Mouse (Mus musculus) megakaryocyte, embryonic 14.5 days (primary cell): ENCODE data around the gene Tbc1d22a. TPM values are rescaled to one million over a fixed set of nuclear protein-coding genes. Genes with fewer than 3 reads are reported as not detected.

ENCODE experiments used
- H3K27me3 ChIP-seq: replicated peaks from 2 replicates; pipeline ENCODE3; 2012; ENCODE audit warnings: inconsistent platforms
- H3K36me3 ChIP-seq: replicated peaks from 2 replicates; pipeline ENCODE3; 2012; ENCODE audit warnings: low read length, inconsistent platforms, mixed read lengths
- H3K4me1 ChIP-seq: 2 replicates; pipeline ENCODE4 v1.6.1; 2012; ENCODE audit warnings: inconsistent platforms
- H3K4me3 ChIP-seq: replicated peaks from 2 replicates; pipeline ENCODE3; 2012; ENCODE audit warnings: moderate library complexity, mild to moderate bottlenecking, inconsistent platforms
- H3K9me3 ChIP-seq: 2 replicates; pipeline ENCODE4 v1.6.1; 2012; ENCODE audit warnings: inconsistent platforms
- FLI1 ChIP-seq: IDR thresholded peaks from 2 replicates; pipeline ENCODE4 v1.6.1; 2012; ENCODE audit warnings: low read length, inconsistent platforms, mixed read lengths
- GATA1 ChIP-seq: IDR thresholded peaks from 3 replicates; pipeline ENCODE4 v1.6.1; 2012; ENCODE audit warnings: mixed read lengths, low read length, inconsistent platforms, borderline replicate concordance
- polyA plus RNA-seq: library from polyadenylated mRNA; stranded (reverse); fragments of >175 nt; gene quantifications from 2 replicates; pipeline ENCODE4 v1.2.3, GENCODE M21; 2012; ENCODE audit warnings: low replicate concordance; ENCODE audit not compliant: insufficient read depth

Gene Tbc1d22a
- polyA plus RNA-seq, 1 experiment, result 16.7 TPM

DNA sequence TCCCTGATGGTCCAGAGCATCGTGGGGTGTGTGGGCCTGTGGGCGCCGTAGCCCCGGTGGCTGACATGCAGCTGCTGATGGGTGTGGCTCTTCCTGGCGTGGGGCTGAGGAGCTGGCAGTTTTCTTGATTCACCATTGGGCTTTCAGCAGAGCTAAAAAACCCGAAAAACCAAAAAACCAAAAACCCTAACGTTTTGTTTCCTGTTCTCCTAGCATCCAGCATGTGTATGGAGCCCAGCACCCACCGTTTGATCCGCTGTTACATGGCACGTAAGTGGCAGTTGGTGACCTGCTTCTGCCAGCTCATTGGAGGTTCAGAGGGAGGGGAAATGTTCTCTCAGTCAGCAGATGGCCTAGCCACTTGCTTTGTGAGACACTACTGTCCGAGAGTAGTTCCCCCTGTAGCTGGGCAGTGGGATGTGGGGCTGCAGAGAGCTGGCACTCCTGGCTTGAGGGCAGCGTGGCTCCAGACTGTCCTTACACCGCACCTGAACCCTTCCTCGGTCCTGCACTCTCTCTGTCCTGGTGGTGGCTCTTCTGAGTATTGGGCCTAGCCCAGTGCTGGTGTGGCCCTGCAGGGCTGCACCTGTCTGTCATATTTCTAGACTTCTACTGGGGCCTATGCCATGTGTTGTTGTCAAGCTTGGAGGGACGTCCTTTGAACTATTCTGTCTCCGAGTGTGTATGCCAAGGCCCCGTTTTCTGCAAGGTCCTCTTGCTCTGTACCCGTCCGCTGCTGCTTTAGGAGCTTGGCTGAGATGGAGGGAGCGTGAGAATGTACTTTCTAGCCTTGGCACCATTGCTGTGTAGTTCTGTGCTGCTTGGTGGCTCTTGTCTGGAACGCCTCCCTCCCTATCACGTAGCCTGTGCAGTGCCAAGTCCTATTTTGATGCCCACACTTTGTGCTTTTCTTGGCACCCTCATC is 20.5 kb downstream of the Tbc1d22a start:
- Histone ChIP-seq H3K4me1 (peaks cover 42% of the 10 kb centered on the region), H3K27me3 (no peaks in the 10 kb centered on the region), H3K36me3 (peaks cover 79% of the 10 kb centered on the region), H3K9me3 (no peaks in the 10 kb centered on the region), H3K4me3 (no peak overlapping the region)
- TF ChIP-seq GATA1 (no peak), FLI1 (no peak)

DNA sequence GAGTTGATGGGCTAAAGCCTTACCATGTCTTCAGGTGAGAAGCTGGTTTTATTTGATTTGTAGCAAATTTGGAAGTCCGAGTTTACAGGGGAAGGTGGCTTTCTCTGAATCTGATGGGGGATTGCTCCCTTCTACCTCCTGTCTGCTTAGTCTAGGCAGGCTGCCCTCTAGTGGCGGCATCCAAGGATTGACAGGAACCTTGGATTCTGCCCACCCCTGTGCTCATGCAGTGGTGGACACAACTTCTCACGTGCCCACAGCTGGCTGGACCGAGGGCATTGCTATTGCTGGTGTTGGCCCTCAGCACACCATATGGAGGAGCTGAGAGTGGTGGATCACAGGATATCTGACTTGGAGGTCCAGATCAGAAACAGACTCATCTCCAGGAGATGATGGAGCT is 22.0 kb downstream of the Tbc1d22a start:
- Histone ChIP-seq H3K4me1 (peaks cover 30% of the 10 kb centered on the region), H3K4me3 (no peak overlapping the region), H3K36me3 (peaks cover 84% of the 10 kb centered on the region), H3K27me3 (no peaks in the 10 kb centered on the region), H3K9me3 (no peaks in the 10 kb centered on the region)
- no peak for TF ChIP-seq FLI1

DNA sequence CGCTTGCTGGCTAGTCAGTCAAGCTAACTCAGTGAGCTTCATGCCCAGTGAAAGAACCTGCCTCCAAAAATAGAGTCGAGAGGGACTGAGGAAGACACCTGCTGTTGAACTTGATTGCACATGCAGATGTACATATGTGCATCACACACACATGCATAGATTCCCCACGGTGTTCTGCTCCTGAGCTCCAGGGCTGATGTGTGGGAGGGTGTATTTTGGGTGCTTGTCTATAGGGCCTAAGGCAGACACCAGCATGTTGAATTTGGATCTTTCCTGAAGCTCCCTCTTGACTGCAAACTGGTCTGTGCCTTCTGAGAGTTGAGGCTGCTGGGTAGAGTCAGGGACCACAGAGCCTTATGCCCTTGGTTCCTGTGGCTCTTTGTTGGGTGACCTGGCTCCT is 23.8 kb downstream of the Tbc1d22a start:
- TF ChIP-seq GATA1 (no peak), FLI1 (no peak)
- H3K4me1 ChIP-seq, result peaks cover 19% of the 10 kb centered on the region
- H3K36me3 ChIP-seq, result peaks cover 94% of the 10 kb centered on the region
- H3K27me3 ChIP-seq, result no peaks in the 10 kb centered on the region
- H3K9me3 ChIP-seq, result no peaks in the 10 kb centered on the region
- H3K4me3 ChIP-seq, result no peak overlapping the region

DNA sequence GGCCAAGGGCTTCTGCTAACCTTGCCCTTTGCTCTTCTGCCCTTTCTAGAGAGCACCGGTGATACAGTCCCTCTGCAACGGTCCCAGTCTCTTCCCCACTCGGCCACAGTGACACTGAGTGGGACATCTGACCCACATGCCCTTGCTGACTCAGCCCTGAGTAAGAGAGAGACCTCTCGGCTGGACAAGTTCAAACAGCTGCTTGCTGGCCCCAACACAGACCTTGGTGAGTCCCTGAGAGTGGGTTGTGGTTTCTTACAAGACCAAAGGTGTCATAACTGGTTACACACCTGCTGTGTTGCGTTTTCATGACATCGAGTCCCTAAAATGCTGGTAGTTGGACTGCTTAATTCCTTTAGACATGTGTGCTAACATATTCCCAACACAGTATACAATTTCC is 24.8 kb downstream of the Tbc1d22a start:
- TF ChIP-seq FLI1 (no peak), GATA1 (no peak)
- Histone ChIP-seq H3K4me1 (peaks cover 22% of the 10 kb centered on the region), H3K4me3 (no peak overlapping the region), H3K9me3 (no peaks in the 10 kb centered on the region), H3K36me3 (peaks cover 97% of the 10 kb centered on the region), H3K27me3 (no peaks in the 10 kb centered on the region)

DNA sequence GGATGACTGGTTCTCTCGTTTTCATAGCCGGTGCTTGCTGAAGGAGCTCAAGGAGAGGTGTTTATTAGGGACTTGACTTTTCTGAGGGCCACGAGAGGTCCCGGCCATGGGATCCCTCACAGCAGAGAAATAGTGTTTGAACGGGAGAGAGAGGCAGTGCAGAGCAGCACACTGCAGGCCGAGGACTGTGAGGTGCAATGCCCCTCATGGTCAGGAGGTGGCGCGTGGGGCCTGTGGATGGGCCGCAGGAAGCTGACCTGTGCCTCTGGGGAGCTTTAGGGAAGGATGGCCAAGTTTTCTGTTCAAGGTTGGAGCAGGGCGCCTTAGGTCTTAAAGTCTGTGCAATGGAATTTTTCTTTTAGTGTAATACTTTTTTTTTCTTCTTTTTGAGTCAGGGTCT is 25.5 kb downstream of the Tbc1d22a start:
- H3K27me3 ChIP-seq, result no peaks in the 10 kb centered on the region
- peaks cover 90% of the 10 kb centered on the region for H3K36me3 ChIP-seq
- H3K4me3 ChIP-seq, result no peak overlapping the region
- no peak for TF ChIP-seq GATA1
- no peak for TF ChIP-seq FLI1
- H3K4me1 ChIP-seq, result peaks cover 22% of the 10 kb centered on the region
- no peaks in the 10 kb centered on the region for H3K9me3 ChIP-seq

DNA sequence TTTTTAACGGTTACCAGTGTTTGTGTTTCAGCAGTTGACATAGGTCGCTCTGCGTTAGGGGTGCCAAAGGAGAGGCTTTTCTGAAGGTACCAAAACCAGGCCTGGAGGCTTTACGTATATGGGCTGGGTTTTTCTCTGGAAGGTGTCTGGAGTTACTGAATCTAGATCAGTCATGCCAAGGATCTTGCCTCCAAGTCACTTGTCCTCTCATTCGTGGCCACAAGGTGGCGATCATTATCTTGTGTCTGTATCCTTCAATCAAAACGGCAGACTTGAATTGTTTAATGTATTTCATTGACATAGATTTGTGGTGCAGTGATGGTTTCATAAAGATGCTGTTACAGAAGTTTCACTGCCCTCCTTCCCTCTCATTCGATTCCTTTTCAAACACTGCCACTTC is 29.4 kb downstream of the Tbc1d22a start:
- Histone ChIP-seq H3K9me3 (no peaks in the 10 kb centered on the region), H3K4me1 (peaks cover 25% of the 10 kb centered on the region), H3K27me3 (no peaks in the 10 kb centered on the region), H3K36me3 (peaks cover 65% of the 10 kb centered on the region), H3K4me3 (no peak overlapping the region)
- TF ChIP-seq FLI1 (no peak), GATA1 (no peak)

DNA sequence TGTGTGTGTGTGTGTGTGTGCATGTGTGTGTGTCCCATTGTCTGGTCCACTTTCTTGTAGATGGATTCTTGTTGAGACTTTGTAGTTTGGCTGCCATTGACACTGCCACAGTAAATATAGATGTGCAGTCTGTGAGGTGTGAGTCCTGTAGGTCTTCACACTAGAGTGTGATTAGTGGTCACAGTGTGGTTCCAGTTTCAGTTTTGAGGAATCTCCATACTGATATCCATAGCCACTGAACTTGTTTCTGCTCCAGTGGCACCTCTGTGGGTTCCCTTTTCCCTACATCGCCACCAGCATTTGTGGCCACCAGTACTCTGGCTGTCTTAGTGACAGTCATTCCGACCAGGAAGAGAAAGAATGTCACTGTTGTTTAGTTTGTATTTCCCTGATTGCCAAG is 30.1 kb downstream of the Tbc1d22a start:
- H3K9me3 ChIP-seq, result no peaks in the 10 kb centered on the region
- peaks cover 60% of the 10 kb centered on the region for H3K36me3 ChIP-seq
- no peak overlapping the region for H3K4me3 ChIP-seq
- H3K4me1 ChIP-seq, result peaks cover 25% of the 10 kb centered on the region
- TF ChIP-seq FLI1 (no peak), GATA1 (no peak)
- H3K27me3 ChIP-seq, result no peaks in the 10 kb centered on the region

DNA sequence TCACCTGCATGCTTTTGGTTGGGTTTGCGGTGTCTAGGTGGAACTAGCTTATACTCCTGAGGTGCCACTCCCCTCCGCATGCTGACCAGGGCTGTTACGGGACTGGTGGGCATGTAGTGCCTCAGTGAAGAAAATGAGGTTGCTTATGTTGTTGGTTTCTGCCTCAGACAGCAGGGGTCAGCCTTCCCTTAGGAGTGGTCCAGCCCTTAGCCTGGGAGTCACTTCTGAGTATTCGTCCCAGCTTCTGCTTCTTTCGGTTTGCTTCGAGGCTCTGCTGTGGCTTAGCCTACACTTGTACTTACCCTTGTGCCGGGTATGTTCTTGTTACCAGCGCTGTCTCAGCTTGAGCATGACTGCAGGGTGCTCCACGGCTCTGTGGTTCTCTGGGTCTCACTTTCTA is 36.0 kb downstream of the Tbc1d22a start:
- H3K4me3 ChIP-seq, result peak overlapping the region; percentile 89
- H3K36me3 ChIP-seq, result peaks cover 38% of the 10 kb centered on the region
- no peaks in the 10 kb centered on the region for H3K9me3 ChIP-seq
- H3K4me1 ChIP-seq, result peaks cover 44% of the 10 kb centered on the region
- no peak for TF ChIP-seq GATA1
- H3K27me3 ChIP-seq, result no peaks in the 10 kb centered on the region

DNA sequence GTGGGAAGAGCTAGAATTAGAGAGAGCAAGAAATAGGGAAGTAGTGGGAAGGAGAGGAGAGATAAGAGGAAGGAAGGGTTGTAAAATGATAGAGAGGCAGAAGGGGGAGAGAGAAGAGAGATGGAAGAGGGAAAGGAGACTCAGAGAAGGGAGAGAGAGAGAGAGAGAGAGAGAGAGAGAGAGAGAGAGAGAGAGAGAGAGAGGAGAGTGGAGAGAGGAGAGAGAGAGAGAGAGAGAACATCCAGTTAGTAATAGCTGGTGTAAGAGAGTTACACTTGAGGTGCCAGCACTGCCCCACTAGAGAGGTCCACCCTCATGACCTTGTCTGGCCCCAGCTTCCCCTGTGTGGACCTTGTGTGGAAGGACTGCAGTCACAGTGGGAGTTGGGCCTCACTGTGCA is 37.9 kb downstream of the Tbc1d22a start:
- Histone ChIP-seq H3K4me3 (no peak overlapping the region), H3K27me3 (no peaks in the 10 kb centered on the region), H3K36me3 (peaks cover 35% of the 10 kb centered on the region), H3K9me3 (no peaks in the 10 kb centered on the region), H3K4me1 (peaks cover 53% of the 10 kb centered on the region)
- no peak for TF ChIP-seq GATA1
- TF ChIP-seq FLI1, result no peak

DNA sequence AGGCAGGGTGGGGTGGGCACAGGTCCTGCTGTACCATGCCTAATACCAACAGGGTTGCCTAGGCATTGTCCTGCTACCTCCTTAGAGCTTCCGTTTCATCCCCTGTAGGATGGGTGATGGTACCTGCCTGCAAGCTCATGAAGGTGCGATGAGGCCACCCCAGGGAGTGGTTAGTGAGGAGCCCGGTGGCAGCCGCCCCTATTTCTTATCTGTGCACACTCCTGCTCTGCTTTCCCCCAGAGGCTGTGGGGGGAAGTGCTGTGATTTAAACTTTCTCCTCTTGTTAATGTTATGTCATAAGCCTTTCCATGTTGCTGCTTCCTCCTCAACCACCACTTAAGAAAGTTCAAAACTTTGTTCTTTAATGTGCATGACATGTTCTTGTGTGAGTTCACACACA is 38.4 kb downstream of the Tbc1d22a start:
- Histone ChIP-seq H3K9me3 (no peaks in the 10 kb centered on the region), H3K4me3 (no peak overlapping the region), H3K27me3 (no peaks in the 10 kb centered on the region), H3K4me1 (peaks cover 59% of the 10 kb centered on the region), H3K36me3 (peaks cover 35% of the 10 kb centered on the region)
- TF ChIP-seq GATA1 (no peak), FLI1 (no peak)
